Mouse (Mus musculus) adrenal gland (tissue): ENCODE data around the gene Gm48552.

Source experiments
- intact Hi-C: fragments of 180-260 bp; cut with DNase I; formaldehyde crosslinking; loops from one replicate; pipeline ENCODE4 v1.15.1; 2025

Gene Gm48552

GRCm38 (mm10) chr10:81384605-81384982 is 4.2 kb upstream of the Gm48552 start:
- intact Hi-C loops: no loop called here

- intact Hi-C loops: no loop called here
Measured at GRCm38 (mm10) chr10:81385603-81386306, 3.0 kb upstream of the Gm48552 start.

- intact Hi-C loops: no loop called here
Measured at GRCm38 (mm10) chr10:81387716-81388115, 1.1 kb upstream of the Gm48552 start.

DNA sequence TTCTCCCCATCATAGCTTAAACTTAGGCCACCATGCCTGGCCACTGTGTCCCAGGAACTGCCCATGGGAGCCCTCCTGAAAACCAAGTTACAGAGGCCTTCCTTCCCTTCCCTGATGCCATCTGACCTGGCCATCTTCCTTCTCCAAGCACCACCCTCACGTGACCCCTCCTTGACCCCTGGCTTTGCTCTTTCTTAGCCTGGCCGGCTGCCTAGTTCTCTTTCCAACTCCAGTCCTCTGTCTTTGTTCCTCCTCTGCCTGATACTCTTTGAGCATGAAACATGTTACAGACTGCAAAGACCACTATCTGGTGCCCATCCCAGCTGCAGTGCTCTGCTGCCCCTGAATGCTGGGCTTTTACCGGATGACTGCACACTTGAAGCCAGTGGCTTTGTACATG is 568 bp downstream of the Gm48552 start:
- intact Hi-C loops: no loop called here

DNA sequence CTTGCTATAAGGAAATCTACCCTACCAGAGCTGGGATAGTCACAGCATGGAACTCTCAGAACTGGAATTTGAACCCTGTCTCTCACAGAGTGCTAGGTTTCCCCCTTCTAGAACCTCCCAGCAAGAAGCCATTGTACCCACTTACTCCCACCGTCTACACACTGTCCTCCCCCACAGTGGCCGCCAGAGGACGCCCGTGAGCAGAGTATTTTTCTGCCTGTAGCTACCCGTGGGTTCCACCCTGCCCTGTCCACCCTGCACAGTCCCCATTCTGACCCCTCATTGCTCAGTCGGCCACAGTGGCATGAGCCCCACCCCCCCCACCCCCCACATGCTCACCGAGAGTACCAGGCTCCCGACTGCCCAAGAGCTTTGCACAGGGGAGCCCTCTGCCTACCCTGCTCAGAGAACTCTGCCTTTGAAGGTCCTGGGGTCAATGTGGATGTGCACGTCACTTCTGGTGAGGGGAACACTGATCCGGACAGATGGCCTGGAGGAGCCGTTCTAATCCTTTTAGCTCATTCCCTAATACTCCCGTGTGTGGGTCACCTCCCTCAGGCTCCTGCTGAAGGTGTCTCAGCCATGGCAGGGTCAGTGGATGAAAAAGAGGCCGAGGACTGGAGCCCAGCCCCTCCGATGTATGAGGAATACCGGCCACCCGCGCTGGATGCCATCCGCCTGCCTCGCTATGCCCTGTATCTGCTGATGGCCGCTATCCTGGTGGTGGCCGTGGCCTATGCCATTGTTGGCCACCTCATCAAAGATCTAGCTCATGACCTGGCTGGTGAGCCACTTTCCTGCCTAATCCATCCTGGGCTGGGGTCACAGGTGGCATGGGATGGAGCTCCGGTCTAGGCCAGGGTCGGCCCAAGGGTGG is 1.2 kb downstream of the Gm48552 start:
- intact Hi-C loops: no loop called here

DNA sequence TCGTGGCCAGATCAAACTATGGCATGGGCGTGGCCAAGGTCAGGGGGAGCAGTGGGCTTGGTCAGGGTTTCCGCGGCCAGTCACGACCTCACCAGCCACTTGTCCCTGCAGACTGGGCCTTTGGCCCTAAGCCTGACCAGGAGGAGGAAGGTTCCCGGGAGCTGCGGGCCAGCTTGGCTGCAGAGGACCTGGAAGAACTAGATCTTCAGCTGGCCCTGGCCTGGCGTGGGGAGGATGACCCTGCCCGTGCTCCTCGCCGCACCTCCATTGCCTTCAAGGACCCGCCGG is 1.8 kb downstream of the Gm48552 start:
- intact Hi-C loops: no loop called here

GRCm38 (mm10) chr10:81392270-81392669 is 3.5 kb downstream of the Gm48552 start:
- intact Hi-C loops: no loop called here

GRCm38 (mm10) chr10:81392781-81393185 is 4.0 kb downstream of the Gm48552 start, which contains the start of gene Smim24:
Smim24 (plus strand) TSS chr10:81393051.
- intact Hi-C loops: no loop called here

DNA sequence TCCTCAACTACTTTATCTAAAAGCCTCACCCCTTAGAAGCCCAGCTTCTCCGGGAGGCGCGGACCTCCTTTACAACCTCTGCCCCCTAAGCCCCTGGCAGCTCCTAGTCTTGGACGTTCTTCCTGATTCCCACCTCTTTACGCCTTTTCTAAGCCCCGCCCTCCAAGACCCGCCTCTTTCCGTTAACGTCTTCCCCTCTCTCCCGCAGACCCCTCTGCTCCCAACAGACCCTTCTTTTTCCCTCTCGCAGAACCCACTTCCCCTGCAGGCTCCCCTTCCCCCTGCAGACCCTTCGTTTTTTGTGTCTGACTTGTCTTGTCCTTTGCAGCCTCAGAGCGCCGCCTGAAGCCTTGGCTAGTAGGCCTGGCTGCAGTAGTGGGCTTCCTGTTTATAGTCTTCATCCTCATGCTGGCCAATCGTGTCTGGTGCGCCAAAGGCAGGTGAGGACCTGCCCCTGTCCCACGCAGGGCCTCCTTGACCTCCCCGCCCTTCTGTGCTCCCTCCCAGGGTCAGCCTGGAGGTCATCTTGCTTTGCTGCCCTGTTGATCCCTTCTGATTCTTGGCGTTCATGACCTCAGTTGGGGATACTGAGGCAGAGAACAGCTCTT is 4.8 kb downstream of the Gm48552 start:
- intact Hi-C loops: loop anchor here (2.0 kb wide), 1 partner anchor 57 kb away; no protein-coding TSS in a partner anchor

DNA sequence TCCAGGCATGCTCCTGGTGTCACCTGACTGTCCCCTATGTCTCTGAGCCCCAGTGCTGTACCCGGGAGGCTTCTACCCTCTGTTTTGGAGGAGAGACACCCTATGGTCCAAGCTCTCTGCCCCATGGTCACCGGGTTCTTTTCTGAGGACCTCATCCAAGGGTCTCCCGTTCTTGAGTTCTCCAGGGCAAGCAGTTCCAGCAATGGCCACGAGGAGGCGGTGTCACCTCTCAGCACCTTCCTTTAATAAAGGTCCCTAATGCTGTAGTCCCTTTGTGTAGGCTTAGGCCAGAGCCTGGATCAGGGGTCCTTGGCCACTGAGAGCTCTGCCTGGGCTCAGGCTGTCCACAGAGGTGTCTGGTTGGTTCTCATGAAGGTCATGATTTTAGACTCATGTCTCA is 6.3 kb downstream of the Gm48552 start:
- intact Hi-C loops: loop anchor here (1.0 to 2.0 kb wide), 2 partner anchors 11 to 56 kb away; no protein-coding TSS in a partner anchor

GRCm38 (mm10) chr10:81395865-81396264 is 7.1 kb downstream of the Gm48552 start:
- intact Hi-C loops: loop anchor here (1.0 to 2.0 kb wide), 2 partner anchors 10 to 55 kb away; no protein-coding TSS in a partner anchor

DNA sequence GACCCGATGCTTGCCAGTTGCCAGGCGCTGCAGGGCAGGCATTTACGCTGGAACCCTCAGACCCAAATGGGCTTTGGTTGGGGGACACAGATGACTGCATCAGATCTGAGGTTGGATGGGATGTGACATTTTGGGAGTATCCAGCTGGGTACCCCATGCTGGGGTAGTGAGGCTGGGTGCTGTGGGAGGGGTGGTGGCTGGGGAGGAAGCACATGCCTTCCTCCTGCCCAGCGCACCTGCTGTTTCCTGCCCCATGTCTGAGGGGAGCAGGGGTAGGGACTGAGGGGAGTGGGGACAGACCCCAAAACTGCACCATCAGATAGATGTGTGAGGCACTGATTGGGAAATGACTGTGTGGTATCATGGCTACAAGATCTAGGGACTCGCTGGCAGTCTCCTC is 7.9 kb downstream of the Gm48552 start:
- intact Hi-C loops: no loop called here

GRCm38 (mm10) chr10:81399296-81399695 is 10.5 kb downstream of the Gm48552 start:
- intact Hi-C loops: no loop called here

GRCm38 (mm10) chr10:81399798-81400308 is 11.0 kb downstream of the Gm48552 start:
- intact Hi-C loops: no loop called here

DNA sequence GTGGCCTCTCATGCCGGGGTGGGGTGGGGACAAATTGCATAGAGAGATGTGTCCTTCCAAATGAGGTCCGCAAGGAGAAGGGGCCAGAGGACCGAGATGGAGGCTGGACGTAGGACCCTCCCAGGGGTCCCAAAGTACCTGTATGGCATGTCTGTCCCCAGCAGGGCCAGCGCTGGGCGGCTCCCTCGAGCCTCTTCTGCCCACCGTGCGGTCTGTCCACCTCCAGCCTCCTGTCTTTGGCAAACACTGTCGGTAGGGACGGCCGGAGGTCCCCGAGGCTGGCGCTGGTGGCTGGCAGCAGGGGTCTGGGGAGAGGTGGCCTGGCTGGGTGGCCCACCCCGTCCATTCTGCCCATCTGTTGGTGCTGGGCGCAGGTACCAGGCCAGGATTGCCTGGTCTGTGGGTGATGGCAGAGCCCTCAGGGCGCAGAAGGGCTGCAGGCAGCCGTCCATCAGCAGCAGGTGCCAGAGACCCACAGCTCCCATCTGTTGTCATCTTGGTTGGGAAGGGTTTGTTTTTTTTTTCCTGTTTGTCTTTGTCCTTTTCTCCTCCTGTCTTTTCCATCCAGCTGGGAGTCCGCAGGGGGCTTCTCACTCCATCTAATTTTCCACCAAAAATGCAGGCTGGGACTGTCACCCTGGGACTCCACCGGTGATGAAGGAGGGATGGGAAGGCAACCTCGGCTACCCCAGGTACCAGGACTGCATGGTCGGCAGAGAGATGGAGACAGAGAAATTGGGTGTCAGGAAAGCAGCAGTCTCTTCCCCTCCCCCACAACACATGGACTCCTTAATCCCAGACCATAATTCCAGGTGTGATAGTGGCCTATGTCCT is 11.8 kb downstream of the Gm48552 start:
- intact Hi-C loops: no loop called here

DNA sequence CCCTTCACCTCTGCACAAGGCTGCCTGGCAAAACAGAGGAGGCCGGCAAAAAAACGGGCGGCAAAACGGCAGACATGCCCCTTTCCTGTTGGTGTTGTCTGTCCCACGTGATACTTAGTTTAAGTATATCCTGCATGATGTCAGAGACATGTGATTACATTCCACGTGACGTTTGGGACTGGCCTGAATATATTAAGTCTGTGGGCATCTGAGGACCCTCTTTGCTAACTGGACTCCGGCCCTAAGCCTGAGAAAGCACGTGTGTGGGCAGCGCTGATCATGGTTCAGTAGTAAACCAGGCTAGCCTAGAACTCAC is 12.4 kb downstream of the Gm48552 start:
- intact Hi-C loops: no loop called here

GRCm38 (mm10) chr10:81401521-81402226 is 12.9 kb downstream of the Gm48552 start:
- intact Hi-C loops: no loop called here

DNA sequence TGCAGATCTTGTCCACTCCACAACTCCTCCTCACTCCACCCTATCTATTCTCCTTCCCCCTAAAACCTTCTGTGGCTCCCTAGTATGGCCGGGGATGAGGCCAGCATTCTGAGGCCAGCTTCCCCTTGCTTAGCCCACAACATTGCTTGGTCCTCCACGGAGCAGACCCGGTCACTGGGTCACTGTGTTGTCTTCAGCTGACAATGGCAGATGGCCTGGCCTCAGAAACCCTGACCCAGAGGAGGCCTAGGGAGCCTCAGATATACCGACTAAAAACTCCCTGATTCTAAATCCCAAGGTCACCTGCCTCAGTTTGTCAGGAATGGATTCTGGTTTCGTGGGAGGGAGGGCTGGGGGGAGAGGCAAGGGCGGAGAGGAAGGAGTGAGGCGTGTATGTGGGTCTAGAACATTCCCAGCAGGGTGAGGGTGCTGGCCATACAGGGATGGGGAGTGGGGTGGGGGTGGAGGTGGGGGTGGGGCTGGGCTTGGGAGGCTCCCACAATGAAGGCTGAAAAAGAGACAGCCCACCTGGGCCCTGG is 13.5 kb downstream of the Gm48552 start:
- intact Hi-C loops: no loop called here

DNA sequence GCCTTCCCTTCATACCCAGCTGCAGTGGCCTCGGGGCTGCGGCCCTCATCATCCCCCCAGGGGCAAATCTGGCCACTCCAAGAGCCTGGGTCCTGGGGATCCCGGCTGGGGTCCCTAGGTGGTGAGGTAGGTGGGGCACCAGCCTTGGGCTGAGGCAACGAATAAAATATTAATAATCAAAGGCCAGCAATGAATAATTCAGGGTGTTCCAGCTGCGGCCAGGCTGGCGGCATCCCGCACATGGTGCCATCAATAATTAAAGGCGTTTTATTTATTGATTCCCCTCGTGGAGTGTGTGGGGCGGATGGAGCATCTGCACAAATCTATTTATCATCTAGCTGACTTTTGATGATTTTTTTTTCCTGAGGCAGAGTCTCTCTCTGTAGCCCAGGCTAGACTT is 14.7 kb downstream of the Gm48552 start:
- intact Hi-C loops: no loop called here

DNA sequence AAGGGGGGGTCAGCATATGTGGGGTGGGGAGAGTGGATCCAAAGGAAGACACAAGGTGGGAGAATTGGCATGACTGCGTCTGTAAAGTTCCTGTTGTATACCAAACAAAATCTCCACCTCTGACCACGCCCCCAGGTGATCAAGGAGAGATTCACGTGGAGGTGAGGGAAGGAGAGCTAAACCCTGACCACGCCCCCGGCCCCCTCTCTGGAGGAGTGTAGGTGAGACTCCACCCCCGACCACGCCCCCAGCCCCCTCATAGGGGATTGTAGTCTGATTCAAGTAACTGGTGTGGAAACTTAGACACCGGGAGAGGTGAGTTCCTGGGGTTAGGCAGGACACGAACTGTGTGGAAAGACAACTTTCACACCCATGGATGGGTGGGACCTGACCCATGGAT is 15.3 kb downstream of the Gm48552 start:
- intact Hi-C loops: no loop called here
